Mouse (Mus musculus) CH12.LX (cell line): ENCODE data around the gene Chil4. TPM values are rescaled to one million over a fixed set of nuclear protein-coding genes. Genes with fewer than 3 reads are reported as not detected.
"Not testable (repeated sequence)": the region's sequence is repeated elsewhere in the genome, so short reads cannot be mapped to it uniquely, and the experiment has no call there.

Experiments used
- DNase-seq: peaks from one replicate; pipeline ENCODE4 v3.0.0-alpha.2; 2013; ENCODE audit errors: extremely low read depth
- H3K27ac ChIP-seq: 2 replicates; pipeline ENCODE4 v1.5.1; 2012; ENCODE audit warnings: low read depth, mild to moderate bottlenecking, control low read depth, moderate library complexity; ENCODE audit not compliant: insufficient read depth
- H3K27me3 ChIP-seq: replicated peaks from 2 replicates; pipeline ENCODE3; 2012; ENCODE audit warnings: inconsistent platforms
- H3K36me3 ChIP-seq, 2 experiments: replicated peaks in 1 of 2; 2 replicates each; pipeline versions ENCODE3 to v1.6.1; 2012; ENCODE audit warnings: inconsistent platforms in 1 of 2, low read length in 1 of 2, mild to moderate bottlenecking in 1 of 2, mixed read lengths in 1 of 2, moderate library complexity in 1 of 2; ENCODE audit not compliant: control insufficient read depth in 1 of 2, insufficient read depth in 1 of 2
- H3K4me1 ChIP-seq, 2 experiments: 2 replicates each; pipeline ENCODE4 v1.6.1; 2012; ENCODE audit warnings: inconsistent platforms in 1 of 2, moderate library complexity in 1 of 2; ENCODE audit not compliant: insufficient read depth in 2 of 2, control insufficient read depth in 1 of 2
- H3K4me2 ChIP-seq: 2 replicates; pipeline ENCODE4 v1.6.1; 2012; ENCODE audit warnings: low read depth, mild to moderate bottlenecking, control low read depth; ENCODE audit not compliant: poor library complexity, insufficient read depth, severe bottlenecking
- H3K4me3 ChIP-seq, 3 experiments: fragments of 150-350 bp in 1 of 3; sonication (generic) in 1 of 3; replicated peaks in 1 of 3; 2 replicates each; pipeline versions ENCODE3 to v1.5.1; 2011 to 2012; ENCODE audit warnings: low read depth in 2 of 3, low read length in 2 of 3, mild to moderate bottlenecking in 2 of 3, moderate library complexity in 2 of 3, control low read depth in 1 of 3, improper control_type of control experiment in 1 of 3, inconsistent platforms in 1 of 3, mixed read lengths in 1 of 3; ENCODE audit not compliant: poor library complexity in 1 of 3
- H3K79me2 ChIP-seq: replicated peaks from 2 replicates; pipeline ENCODE4 v1.6.1; 2012; ENCODE audit warnings: mild to moderate bottlenecking, moderate library complexity; ENCODE audit not compliant: control insufficient read depth, poor library complexity, insufficient read depth, severe bottlenecking; ENCODE audit errors: extremely low read depth
- H3K9ac ChIP-seq: 2 replicates; pipeline ENCODE4 v1.6.1; 2012; ENCODE audit warnings: low read depth, mild to moderate bottlenecking, control low read depth, moderate library complexity; ENCODE audit not compliant: insufficient read depth
- H3K9me3 ChIP-seq: replicated peaks from 2 replicates; pipeline ENCODE3; 2012; ENCODE audit warnings: low read length, inconsistent platforms, mixed read lengths
- ELF1 ChIP-seq: IDR thresholded peaks from 2 replicates; pipeline ENCODE4 v1.6.1; 2014; ENCODE audit warnings: low read depth, mild to moderate bottlenecking, inconsistent platforms, low read length, improper control_type of control experiment
- GABPA ChIP-seq: IDR thresholded peaks from 2 replicates; pipeline ENCODE4 v1.6.1; 2012; ENCODE audit warnings: low read depth, low read length, improper control_type of control experiment, inconsistent platforms; ENCODE audit not compliant: insufficient replicate concordance
- HCFC1 ChIP-seq: IDR thresholded peaks from 2 replicates; pipeline ENCODE4 v1.6.1; 2012; ENCODE audit warnings: low read depth, mild to moderate bottlenecking, inconsistent platforms, low read length, improper control_type of control experiment
- KAT2A ChIP-seq: IDR thresholded peaks from 2 replicates; pipeline ENCODE4 v1.6.1; 2012; ENCODE audit warnings: low read length, improper control_type of control experiment, inconsistent platforms; ENCODE audit not compliant: insufficient replicate concordance
- MAFK ChIP-seq: IDR thresholded peaks from 2 replicates; pipeline ENCODE4 v1.6.1; 2011; ENCODE audit warnings: low read length, improper control_type of control experiment; ENCODE audit not compliant: insufficient replicate concordance
- MAZ ChIP-seq: IDR thresholded peaks from 2 replicates; pipeline ENCODE4 v1.6.1; 2012; ENCODE audit warnings: low read depth, mild to moderate bottlenecking, inconsistent platforms, low read length, improper control_type of control experiment, moderate library complexity
- MXI1 ChIP-seq: IDR thresholded peaks from 2 replicates; pipeline ENCODE4 v1.6.1; 2011; ENCODE audit warnings: mild to moderate bottlenecking, low read depth, low read length, improper control_type of control experiment
- MYC ChIP-seq: IDR thresholded peaks from 2 replicates; pipeline ENCODE4 v1.6.1; 2011; ENCODE audit warnings: low read depth, mild to moderate bottlenecking, improper control_type of control experiment, low read length
- NRF1 ChIP-seq: IDR thresholded peaks from 2 replicates; pipeline ENCODE4 v1.6.1; 2014; ENCODE audit warnings: low read depth, mild to moderate bottlenecking, inconsistent platforms, low read length, improper control_type of control experiment, moderate library complexity
- POLR2AphosphoS2 ChIP-seq: IDR thresholded peaks from 2 replicates; pipeline ENCODE4 v1.6.1; 2011; ENCODE audit warnings: low read depth, low read length, improper control_type of control experiment
- SIN3A ChIP-seq: IDR thresholded peaks from 2 replicates; pipeline ENCODE4 v1.6.1; 2012; ENCODE audit warnings: low read length, improper control_type of control experiment, inconsistent platforms
- TBP ChIP-seq: conservative IDR thresholded peaks from 2 replicates; pipeline ENCODE4 v1.6.1; 2011; ENCODE audit warnings: low read depth, low read length, improper control_type of control experiment
- TCF12 ChIP-seq: IDR thresholded peaks from 2 replicates; pipeline ENCODE4 v1.6.1; 2014; ENCODE audit warnings: low read depth, mild to moderate bottlenecking, inconsistent platforms, low read length, improper control_type of control experiment
- USF2 ChIP-seq: conservative IDR thresholded peaks from 2 replicates; pipeline ENCODE4 v1.6.1; 2011; ENCODE audit warnings: low read depth, low read length, improper control_type of control experiment
- ZKSCAN1 ChIP-seq: IDR thresholded peaks from 2 replicates; pipeline ENCODE4 v1.6.1; 2012; ENCODE audit warnings: low read depth, inconsistent platforms, low read length, improper control_type of control experiment, borderline replicate concordance
- ZMIZ1 ChIP-seq: IDR thresholded peaks from 2 replicates; pipeline ENCODE4 v1.6.1; 2012; ENCODE audit warnings: low read depth, mild to moderate bottlenecking, inconsistent platforms, low read length, improper control_type of control experiment
- dilution Hi-C: fragments of 300-500 bp; cut with MboI; formaldehyde crosslinking; loops from 2 replicates; pipeline ENCODE4 v1.14.3; 2020; ENCODE audit warnings: low sequenced_read_pairs; ENCODE audit not compliant: extremely low pct_unique_long_range_greater_than_20kb, extremely low pct_ligation_motif_present
- in situ Hi-C: fragments of 300-500 bp; cut with MboI; formaldehyde crosslinking; loops from 3 replicates; pipeline ENCODE4 v1.14.3; 2019; ENCODE audit warnings: low sequenced_read_pairs, low pct_ligation_motif_present, low pct_unique_long_range_greater_than_20kb, mixed read lengths
- polyA plus RNA-seq: library from polyadenylated mRNA; unstranded; fragments of >175 nt; gene quantifications from 2 replicates; pipeline ENCODE4 v1.2.1, GENCODE M21; 2012; ENCODE audit warnings: low read depth; ENCODE audit not compliant: insufficient read length
- total RNA-seq, 2 experiments: library from RNA; depleted of rRNA; stranded (reverse); fragments of 300-350 nt in 1 of 2; fragments of >200 nt in 1 of 2; gene quantifications; 2 replicates each; pipeline ENCODE4 v1.2.3; 2012 to 2014

Chil4 gene
- total and polyA plus RNA-seq, 3 experiments, result not detected

- TF ChIP-seq POLR2AphosphoS2 (no peak), ZMIZ1 (no peak)
Observed at GRCm38 (mm10) chr3:106264854-106265253, 45.5 kb upstream of the Chil4 start (continued).

- H3K4me3 ChIP-seq, H3K9me3 ChIP-seq, H3K4me2 ChIP-seq, H3K79me2 ChIP-seq, H3K4me1 ChIP-seq, in situ Hi-C loops, H3K9ac ChIP-seq, H3K36me3 ChIP-seq, DNase-seq, H3K27ac ChIP-seq, H3K27me3 ChIP-seq, dilution Hi-C loops: not testable (repeated sequence)
Observed at GRCm38 (mm10) chr3:106257076-106257475, 37.8 kb upstream of the Chil4 start.

DNA sequence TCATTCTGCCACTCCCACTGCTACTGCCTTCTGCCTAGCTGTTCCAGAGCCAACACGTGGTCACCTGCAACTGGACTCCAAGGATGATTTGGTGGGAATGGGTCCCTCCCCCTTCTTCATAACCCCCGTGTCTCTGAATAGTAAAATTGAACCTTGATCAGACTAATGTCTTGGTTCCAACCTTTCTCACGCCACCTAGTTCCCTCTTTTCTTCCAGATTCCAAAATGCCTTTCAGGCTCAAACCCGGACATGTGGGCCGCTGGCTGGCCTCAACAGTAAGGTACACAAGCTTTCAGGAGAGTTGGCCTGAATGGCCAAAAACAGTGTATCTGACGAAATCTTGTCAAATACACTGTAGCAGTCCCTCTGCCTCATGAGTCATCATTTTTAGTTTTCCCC lies 33.4 kb upstream of the Chil4 start:
- no peaks in the 10 kb centered on the region for H3K9me3 ChIP-seq
- no peak overlapping the region for H3K9ac ChIP-seq
- no peaks in the 10 kb centered on the region for H3K4me1 ChIP-seq
- TF ChIP-seq HCFC1 (no peak), NRF1 (no peak), POLR2AphosphoS2 (no peak), USF2 (no peak), TBP (no peak), SIN3A (no peak), ELF1 (no peak), MAFK (no peak), GABPA (no peak), KAT2A (no peak), MXI1 (no peak), MAZ (no peak), MYC (no peak), ZKSCAN1 (no peak), TCF12 (no peak)
- no peak overlapping the region for H3K27ac ChIP-seq
- no peaks in the 10 kb centered on the region for H3K79me2 ChIP-seq
- no peak for DNase-seq
- H3K36me3 ChIP-seq, result no peaks in the 10 kb centered on the region
- dilution Hi-C loops, result no loop called here
- no peaks in the 10 kb centered on the region for H3K27me3 ChIP-seq
- H3K4me2 ChIP-seq, result no peak overlapping the region
- in situ Hi-C loops, result no loop called here
- no peak overlapping the region for H3K4me3 ChIP-seq
